Mouse (Mus musculus) gastrocnemius, postnatal 14 days (tissue): ENCODE data around the gene Olfr843. TPM values are rescaled to one million over a fixed set of nuclear protein-coding genes. Genes with fewer than 3 reads are reported as not detected.

ENCODE experiments used
- DNase-seq: peaks from one replicate; pipeline ENCODE4 v3.0.0; 2021; ENCODE audit warnings: mixed read lengths
- intact Hi-C: fragments of 180-260 bp; cut with DNase I; formaldehyde crosslinking; loops from one replicate; pipeline ENCODE4 v1.15.1; 2025; ENCODE audit warnings: low total_unique reads
- long read RNA-seq, 2 experiments: library from polyadenylated mRNA; stranded (forward); transcript quantifications; one replicate each; pipeline ENCODE4 v2.0.0; 2021
- total RNA-seq, 2 experiments: library from RNA; stranded (reverse); gene quantifications; 2 replicates each; pipeline ENCODE4 v1.2.3; 2021

Olfr843 gene
- not detected for total RNA-seq
- long read RNA-seq, experiment 1 = 0 reads
- long read RNA-seq, experiment 2 = 0 reads

- DNase-seq = no peak
- intact Hi-C loops = no loop called here
Observed at GRCm38 (mm10) chr9:19251887-19252286, at the start of gene Olfr843. Olfr843 (minus strand) TSS chr9:19251987.

Other genes starting within 250 kb of the Olfr843 start
- not detected for gene Olfr835, start 219.3 kb downstream of the Olfr843 start, total RNA-seq
- gene Olfr836, start 131.6 kb downstream of the Olfr843 start, total RNA-seq = not detected
- gene Olfr837, start 115.7 kb downstream of the Olfr843 start, total RNA-seq = not detected
- gene Olfr839-ps1, start 74.7 kb downstream of the Olfr843 start, total RNA-seq = not detected
- gene Olfr844, start 64.4 kb upstream of the Olfr843 start, total RNA-seq = not detected
- not detected for gene Olfr845, start 84.5 kb upstream of the Olfr843 start, total RNA-seq
- gene Olfr846, start 112.0 kb upstream of the Olfr843 start, total RNA-seq = not detected
- gene Olfr847, start 126.7 kb upstream of the Olfr843 start, total RNA-seq = not detected
- gene Olfr849, start 188.3 kb upstream of the Olfr843 start, total RNA-seq = not detected
- gene Olfr850, start 226.3 kb upstream of the Olfr843 start, total RNA-seq = not detected
- not detected for gene Olfr851, start 241.3 kb upstream of the Olfr843 start, total RNA-seq